In the genomic region with DNA sequence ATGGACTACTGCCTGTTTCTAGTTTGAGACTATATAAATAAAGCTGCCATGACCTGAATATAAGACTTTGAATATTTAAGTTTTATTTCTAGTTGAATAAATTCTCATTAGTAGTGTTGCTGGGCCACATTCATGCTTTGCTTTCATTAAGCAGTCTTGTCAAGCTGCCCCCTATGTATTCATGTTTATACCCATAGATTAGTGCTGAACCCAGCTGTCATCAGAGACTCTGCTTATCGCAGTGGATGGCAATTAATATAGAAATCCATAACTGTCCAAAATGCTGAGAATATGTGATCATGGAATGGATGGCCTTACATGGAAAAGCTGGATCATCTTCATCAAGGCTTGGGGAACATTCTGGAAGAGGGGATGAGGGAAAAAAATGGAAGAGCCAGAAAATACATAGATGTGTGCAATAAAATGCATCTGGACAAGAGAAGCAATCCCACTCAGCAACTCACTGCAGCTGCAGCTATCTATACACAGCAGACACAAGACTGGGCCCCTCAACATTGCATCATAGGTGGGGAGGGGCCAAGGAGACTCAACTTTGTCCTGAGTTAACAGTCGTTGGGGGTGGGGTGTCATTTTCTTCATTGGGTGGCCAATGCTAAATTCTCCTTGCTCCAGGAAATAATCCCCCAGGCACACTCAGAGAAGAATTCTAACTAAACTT, we compare ENCODE assay signal across 2 mouse cellular contexts.
A peak's percentile ranks its signal among the peaks of the same experiment; 100 is the strongest.
TF ChIP-seq lines count a peak whose summit lies in the region.

No protein-coding gene starts in this region.

TF ChIP-seq in CH12.LX, 34 proteins besides CTCF, POLR2A, EP300 and RAD21:
- TF ChIP-seq UBTF (IDR thresholded peaks at IDR 0.05; ENCODE audit: low read depth, low read length) (no peak), HCFC1 (IDR thresholded peaks at IDR 0.05; ENCODE audit: low read depth, low read length) (no peak), JUN (IDR thresholded peaks at IDR 0.05; ENCODE audit: insufficient read depth, low read depth, low read length) (no peak), PAX5 (IDR thresholded peaks at IDR 0.05; ENCODE audit: low read length) (no peak), CHD2 (IDR thresholded peaks at IDR 0.05; ENCODE audit: low read length) (no peak), ZC3H11A (IDR thresholded peaks at IDR 0.05; ENCODE audit: low read depth, low read length) (no peak), IRF4 (IDR thresholded peaks at IDR 0.05; ENCODE audit: low read depth, low read length) (no peak), TBP (conservative IDR thresholded peaks at IDR 0.05; ENCODE audit: low read depth, low read length) (no peak), ZNF384 (IDR thresholded peaks at IDR 0.05; ENCODE audit: low read depth, low read length) (no peak), ETS1 (conservative IDR thresholded peaks at IDR 0.05; ENCODE audit: low read depth, low read length) (no peak), ELF1 (IDR thresholded peaks at IDR 0.05; ENCODE audit: low read depth, low read length) (no peak), NELFE (IDR thresholded peaks at IDR 0.05; ENCODE audit: low read depth, low read length) (no peak), ZMIZ1 (IDR thresholded peaks at IDR 0.05; ENCODE audit: low read depth, low read length) (no peak), MYC (IDR thresholded peaks at IDR 0.05; ENCODE audit: low read depth, low read length) (no peak)

TF ChIP-seq in MEL, 35 proteins besides CTCF, POLR2A, EP300 and RAD21:
- TF ChIP-seq SIN3A (IDR thresholded peaks at IDR 0.05; ENCODE audit: low read length): no peak
- TF ChIP-seq TAL1 (IDR thresholded peaks at IDR 0.05; ENCODE audit: low read length): peak; percentile 32; the same call in 1 of the 2 replicates
- TF ChIP-seq TCF12 (IDR thresholded peaks at IDR 0.05; ENCODE audit: low read depth, low read length): peak; percentile 73
